Mouse (Mus musculus) kidney, adult 8-10 months (tissue): Measurements from ENCODE around the gene Ap1b1.
A peak's percentile ranks its signal among the peaks of the same experiment; 100 is the strongest.

ENCODE experiments used
- DNase-seq, 2 experiments: peaks; one replicate each; pipeline ENCODE4 v3.0.0; 2022

Gene Ap1b1

GRCm38 (mm10) chr11:4986695-4987486 lies at the start of gene Ap1b1:
Ap1b1 (plus strand) TSS chr11:4986824.
- DNase-seq: peak; percentile 91 to 93

- no peak for DNase-seq
These were observed 40.1 kb upstream of the Ap1b1 start for GRCm38 (mm10) chr11:4946530-4946929.

GRCm38 (mm10) chr11:4946947-4947812 lies 39.4 kb upstream of the Ap1b1 start:
- DNase-seq: peak in 1 of 2 experiments; percentile 17

- no peak for DNase-seq
These were observed 38.8 kb upstream of the Ap1b1 start, which contains the start of gene Nefh for GRCm38 (mm10) chr11:4947813-4948174. Nefh (minus strand) TSS chr11:4948064.

- DNase-seq: no peak
These were observed 37.8 kb upstream of the Ap1b1 start for GRCm38 (mm10) chr11:4948792-4949191.

GRCm38 (mm10) chr11:4949256-4950044 lies 37.2 kb upstream of the Ap1b1 start:
- DNase-seq: peak in 1 of 2 experiments; percentile 47

GRCm38 (mm10) chr11:4953401-4953800 lies 33.2 kb upstream of the Ap1b1 start:
- no peak for DNase-seq

GRCm38 (mm10) chr11:4953918-4954317 lies 32.7 kb upstream of the Ap1b1 start:
- peak in 1 of 2 experiments; percentile 30 for DNase-seq

GRCm38 (mm10) chr11:4963099-4963808 lies 23.4 kb upstream of the Ap1b1 start:
- no peak for DNase-seq

GRCm38 (mm10) chr11:4966325-4966724 lies 20.3 kb upstream of the Ap1b1 start:
- no peak for DNase-seq

GRCm38 (mm10) chr11:4966888-4967287 lies 19.7 kb upstream of the Ap1b1 start:
- DNase-seq: no peak

- DNase-seq: no peak
These were observed 19.1 kb upstream of the Ap1b1 start for GRCm38 (mm10) chr11:4967549-4967948.

- DNase-seq: no peak
These were observed 18.2 kb upstream of the Ap1b1 start for GRCm38 (mm10) chr11:4968376-4968775.

- DNase-seq: peak; percentile 41 to 58
These were observed 13.4 kb upstream of the Ap1b1 start for GRCm38 (mm10) chr11:4972967-4973870.

- DNase-seq: no peak
These were observed 12.8 kb upstream of the Ap1b1 start for GRCm38 (mm10) chr11:4973871-4974256.

GRCm38 (mm10) chr11:4974376-4975122 lies 12.1 kb upstream of the Ap1b1 start:
- peak; percentile 39 to 52 for DNase-seq

- peak; percentile 54 to 82 for DNase-seq
These were observed 11.0 kb upstream of the Ap1b1 start for GRCm38 (mm10) chr11:4975623-4976022.

GRCm38 (mm10) chr11:4983010-4983409 lies 3.6 kb upstream of the Ap1b1 start:
- no peak for DNase-seq

- no peak for DNase-seq
These were observed 3.1 kb upstream of the Ap1b1 start for GRCm38 (mm10) chr11:4983538-4983937.

- DNase-seq: peak in 1 of 2 experiments; percentile 51
These were observed 2.4 kb upstream of the Ap1b1 start for GRCm38 (mm10) chr11:4984249-4984648.
